Mouse (Mus musculus): Measurements from ENCODE around the gene BC035044. TPM values are rescaled to one million over a fixed set of nuclear protein-coding genes. Genes with fewer than 3 reads are reported as not detected.
A peak's percentile ranks its signal among the peaks of the same experiment; 100 is the strongest.
"Not testable (repeated sequence)": the region's sequence is repeated elsewhere in the genome, so short reads cannot be mapped to it uniquely, and the experiment has no call there.

Gene BC035044
- polyA plus RNA-seq, 1 experiment = 2.6 TPM

GRCm38 (mm10) chr6:128836955-128837334 lies 54.0 kb downstream of the BC035044 start:
- WGBS = 89% methylated on average over 6 of the region's 6 CpGs
- DNase-seq (ENCODE audit: low read depth, low spot score) = no peak

- 86% methylated on average over 8 of the region's 8 CpGs for WGBS
- DNase-seq (ENCODE audit: low read depth, low spot score) = no peak
Measured at GRCm38 (mm10) chr6:128836191-128836954, 54.6 kb downstream of the BC035044 start.

GRCm38 (mm10) chr6:128835571-128835970 lies 55.4 kb downstream of the BC035044 start:
- DNase-seq (ENCODE audit: low read depth, low spot score) = no peak
- WGBS = 28% methylated on average over 4 of the region's 4 CpGs

DNA sequence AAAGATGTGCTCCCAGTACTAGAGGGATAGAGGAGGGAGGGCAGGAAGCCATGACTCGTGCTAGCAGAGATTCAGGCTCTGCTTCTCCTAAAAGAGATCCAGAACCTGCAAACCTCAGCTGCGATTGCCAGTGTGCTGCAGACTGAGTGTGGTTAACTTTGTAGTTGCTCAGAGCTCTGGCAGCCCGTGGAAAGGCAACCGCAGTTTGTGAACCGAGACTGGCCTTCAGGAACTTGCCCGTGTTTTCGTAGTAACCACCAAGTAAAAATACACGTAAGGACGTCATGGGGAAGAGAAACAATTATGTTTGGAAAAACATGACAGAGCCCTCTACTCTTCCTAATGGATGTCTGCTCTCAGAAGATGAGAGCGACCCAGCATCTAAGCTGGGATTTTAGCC lies 57.9 kb downstream of the BC035044 start:
- WGBS = 81% methylated on average over 10 of the region's 10 CpGs
- DNase-seq (ENCODE audit: low read depth, low spot score) = no peak

DNA sequence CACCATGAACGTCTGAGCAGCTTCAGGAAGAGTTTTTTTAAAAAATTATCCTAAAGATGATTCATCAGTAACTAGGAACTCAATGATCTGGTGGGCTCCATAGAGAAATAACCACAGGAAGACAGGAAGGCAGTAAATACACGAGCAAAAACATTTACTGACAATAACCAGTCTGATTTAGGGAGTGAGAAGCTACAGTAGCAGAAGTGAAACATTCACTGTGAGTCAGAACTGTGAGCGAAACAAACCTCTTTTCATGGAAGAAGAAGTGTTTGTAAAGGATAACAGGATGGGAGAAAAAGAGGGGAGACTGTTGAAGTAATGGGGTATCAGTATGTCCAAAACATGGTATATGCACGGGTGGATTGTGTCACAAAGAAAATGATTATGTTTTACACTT lies 61.1 kb downstream of the BC035044 start:
- no peak for DNase-seq (ENCODE audit: low read depth, low spot score)
- 58% methylated on average over 4 of the region's 4 CpGs for WGBS

DNA sequence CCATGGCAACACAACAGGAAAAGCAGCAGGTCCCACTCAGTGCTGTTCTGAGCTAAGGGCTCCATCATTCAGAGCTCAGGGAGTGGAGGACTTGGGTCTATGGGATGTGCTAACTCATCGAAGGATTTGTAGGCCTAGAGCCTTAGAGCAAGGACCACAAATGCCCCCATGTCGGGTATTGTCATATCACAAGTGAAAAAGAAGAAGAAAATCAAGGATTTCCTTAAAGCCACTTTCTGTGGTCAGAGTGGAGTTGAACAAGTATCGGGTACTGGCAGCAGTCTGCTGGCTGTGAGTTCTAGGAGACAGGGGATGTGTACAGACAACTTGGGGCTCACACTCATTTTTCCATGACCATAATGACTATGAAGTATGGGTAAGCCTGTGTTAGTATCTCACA lies 64.1 kb downstream of the BC035044 start:
- no peak for DNase-seq (ENCODE audit: low read depth, low spot score)
- WGBS = 86% methylated on average over 3 of the region's 3 CpGs

DNA sequence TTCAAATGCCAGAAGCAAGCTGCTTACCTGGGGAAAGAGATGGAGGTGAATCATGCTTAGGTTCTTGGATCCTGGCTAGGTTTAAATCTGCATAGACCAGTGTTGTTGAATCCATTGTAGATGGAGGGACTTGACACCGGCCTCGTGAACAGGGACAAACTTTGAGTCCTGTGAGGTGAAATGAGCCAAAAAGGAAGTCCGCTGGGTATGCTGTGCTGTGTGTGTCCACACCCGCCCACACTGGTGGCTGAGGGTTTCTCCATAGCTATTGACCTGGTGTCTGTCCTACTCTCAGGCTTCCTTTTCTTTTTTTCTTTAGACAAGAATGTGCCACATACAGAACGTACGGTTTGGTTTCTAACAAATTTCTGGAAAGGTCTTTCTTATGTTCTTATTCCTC lies 64.8 kb downstream of the BC035044 start, which contains the start of the genes Gm44511 and Klrb1b:
TSS of gene Gm44511 (minus strand) at position 184 of the 400 bp plus-strand sequence.
TSS of gene Klrb1b (minus strand) at position 200 of the 400 bp plus-strand sequence.
- 81% methylated on average over 6 of the region's 6 CpGs for WGBS
- DNase-seq (ENCODE audit: low read depth, low spot score) = no peak

GRCm38 (mm10) chr6:128818083-128818802 lies 72.7 kb downstream of the BC035044 start:
- 66% methylated on average over 4 of the region's 4 CpGs for WGBS
- DNase-seq (ENCODE audit: low read depth, low spot score) = no peak

DNA sequence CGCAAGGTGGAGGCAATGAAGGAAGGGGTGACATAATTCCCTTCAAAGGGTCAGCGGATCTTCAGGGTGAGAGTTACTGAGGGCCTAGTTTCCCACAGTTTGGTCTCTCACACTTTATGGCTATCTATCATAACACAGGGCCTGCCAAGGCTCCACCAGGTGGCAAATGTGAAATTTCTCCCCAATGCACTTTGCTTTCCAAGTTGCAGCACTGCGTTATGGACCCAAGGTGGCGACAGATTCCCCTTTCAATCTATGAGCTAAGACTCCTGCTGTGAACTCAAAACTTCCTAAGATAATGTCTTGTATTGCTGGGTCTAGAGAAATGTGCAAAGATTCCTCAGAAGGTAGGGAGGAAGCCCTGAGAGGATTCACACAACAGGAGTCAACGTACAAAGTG lies 82.4 kb downstream of the BC035044 start:
- peak; percentile 33 for DNase-seq (ENCODE audit: low read depth, low spot score)
- whole genome bisulfite sequencing = 62% methylated on average over 5 of the region's 5 CpGs

DNA sequence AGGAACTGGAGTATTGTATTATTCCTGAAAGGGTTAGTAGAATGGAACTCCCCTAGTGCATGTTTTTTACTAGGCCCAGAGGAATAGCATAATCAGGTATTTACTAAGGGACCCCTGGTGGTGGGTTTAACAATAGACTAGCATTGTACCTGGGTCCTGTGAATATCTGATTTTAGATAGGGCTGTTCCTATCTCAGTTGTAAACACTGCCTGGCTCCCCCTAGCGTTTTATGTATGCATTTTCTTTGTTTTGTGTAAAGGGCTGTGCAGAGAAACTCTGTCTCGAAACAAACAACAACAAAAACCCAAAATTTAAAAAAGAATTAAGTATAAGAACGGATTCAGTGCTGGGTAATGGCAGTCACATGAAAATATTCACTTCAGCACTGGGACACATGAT lies 83.9 kb downstream of the BC035044 start:
- no peak for DNase-seq (ENCODE audit: low read depth, low spot score)
- WGBS = 72% methylated on average over 3 of the region's 3 CpGs

DNA sequence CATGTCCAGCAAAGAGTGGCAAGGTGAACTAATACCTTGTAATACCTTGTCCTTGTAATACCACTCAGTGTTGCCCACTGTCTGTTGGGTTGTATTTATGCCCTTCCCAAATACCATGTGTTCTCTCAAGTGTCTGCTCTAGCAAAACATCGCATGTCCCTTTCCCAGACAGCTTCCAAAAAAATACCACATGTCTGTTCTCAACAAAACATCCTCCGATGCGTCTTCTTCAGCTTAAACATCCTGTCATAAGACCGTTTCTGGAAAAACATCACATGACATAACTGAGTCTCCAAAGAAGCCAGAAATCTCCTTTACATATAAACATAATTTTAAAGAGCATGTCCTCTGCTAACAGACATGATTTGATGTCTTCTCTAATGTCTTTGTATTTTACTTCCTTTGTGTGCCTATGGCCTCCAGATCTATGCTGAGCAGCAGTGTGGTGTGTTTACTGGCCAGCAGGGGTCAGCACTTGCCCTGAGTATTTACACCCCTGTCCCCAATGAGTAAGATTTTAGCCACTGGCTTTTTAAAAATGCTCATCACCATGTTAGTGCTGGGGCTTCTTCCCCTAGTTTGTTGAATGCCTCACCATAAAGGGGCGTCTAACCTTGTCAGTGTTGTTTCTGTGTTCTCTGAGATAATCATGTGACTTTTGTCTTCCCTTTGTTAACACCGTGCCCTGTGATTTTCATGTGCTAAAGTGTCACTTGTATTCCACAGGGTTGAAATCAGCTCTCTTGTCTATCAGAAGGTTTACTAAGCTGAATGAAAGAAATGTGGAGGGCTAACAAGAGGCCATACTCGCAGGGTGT lies 85.9 kb downstream of the BC035044 start:
- 62% methylated on average over 7 of the region's 7 CpGs for WGBS
- DNase-seq (ENCODE audit: low read depth, low spot score) = not testable (repeated sequence)

DNA sequence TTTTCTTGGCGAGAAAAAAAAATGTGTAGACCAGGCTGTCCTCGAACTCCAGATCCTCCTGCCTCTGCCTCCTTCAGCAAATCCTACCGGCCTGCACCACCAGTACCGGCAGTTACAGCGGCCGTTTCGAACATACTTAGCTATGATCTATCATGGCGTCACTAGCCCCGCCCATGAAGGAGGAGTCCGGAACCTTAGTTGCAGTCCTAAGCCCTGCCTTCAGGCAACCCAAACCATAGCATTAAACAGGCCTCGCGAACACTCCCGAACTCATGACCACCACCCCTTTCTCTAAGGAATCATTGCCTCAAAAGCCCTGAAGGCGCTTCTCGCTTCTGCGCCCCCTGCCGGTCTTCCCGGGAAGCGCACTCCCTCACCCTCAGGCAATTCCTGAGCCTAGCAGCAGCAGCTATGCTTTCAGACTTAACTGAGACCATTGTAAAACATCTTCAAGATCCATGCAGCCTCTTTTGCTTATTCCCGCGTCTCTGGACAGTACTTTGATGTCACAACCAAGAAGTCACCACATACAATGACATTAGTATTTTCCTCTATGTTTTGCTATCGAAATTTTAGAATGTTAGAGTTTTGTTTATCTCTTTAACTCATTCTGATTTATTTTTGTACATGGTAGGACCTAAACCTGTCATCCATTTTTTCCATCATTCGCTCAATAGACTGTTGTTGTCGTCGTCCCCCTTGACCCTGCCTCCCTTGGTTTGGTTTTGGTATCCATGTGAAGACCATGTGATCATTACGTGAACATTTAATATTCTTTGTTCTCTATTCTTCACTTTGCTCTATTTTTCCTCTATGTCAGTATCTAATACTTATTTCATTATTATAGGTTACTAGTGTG lies 87.7 kb downstream of the BC035044 start:
- WGBS = 6% methylated on average over 26 of the region's 26 CpGs
- peak; percentile 90 for DNase-seq (ENCODE audit: low read depth, low spot score)

GRCm38 (mm10) chr6:128802557-128802956 lies 88.4 kb downstream of the BC035044 start:
- 10% methylated on average over 10 of the region's 10 CpGs for WGBS
- peak; percentile 19 for DNase-seq (ENCODE audit: low read depth, low spot score)

- 81% methylated on average over 5 of the region's 5 CpGs for WGBS
- not testable (repeated sequence) for DNase-seq (ENCODE audit: low read depth, low spot score)
Measured at GRCm38 (mm10) chr6:128800696-128801095, 90.2 kb downstream of the BC035044 start.

- WGBS = 16% methylated on average over 7 of the region's 7 CpGs
- no peak for DNase-seq (ENCODE audit: low read depth, low spot score)
Measured at GRCm38 (mm10) chr6:128799896-128800270, 91.0 kb downstream of the BC035044 start.

- peak; percentile 40 for DNase-seq (ENCODE audit: low read depth, low spot score)
- 1% methylated on average over 49 of the region's 49 CpGs for WGBS
Measured at GRCm38 (mm10) chr6:128799144-128799895, 91.6 kb downstream of the BC035044 start.

Data from large intestine, adult 2 months (tissue).